Mouse (Mus musculus) spleen, postnatal 10 days (tissue): Measurements from ENCODE around the gene Tenm3.

ENCODE experiments used
- DNase-seq, 2 experiments: peaks; one replicate each; pipeline ENCODE4 v3.0.0; 2021 to 2022; ENCODE audit warnings: low spot score in 2 of 2

The Tenm3 gene

DNA sequence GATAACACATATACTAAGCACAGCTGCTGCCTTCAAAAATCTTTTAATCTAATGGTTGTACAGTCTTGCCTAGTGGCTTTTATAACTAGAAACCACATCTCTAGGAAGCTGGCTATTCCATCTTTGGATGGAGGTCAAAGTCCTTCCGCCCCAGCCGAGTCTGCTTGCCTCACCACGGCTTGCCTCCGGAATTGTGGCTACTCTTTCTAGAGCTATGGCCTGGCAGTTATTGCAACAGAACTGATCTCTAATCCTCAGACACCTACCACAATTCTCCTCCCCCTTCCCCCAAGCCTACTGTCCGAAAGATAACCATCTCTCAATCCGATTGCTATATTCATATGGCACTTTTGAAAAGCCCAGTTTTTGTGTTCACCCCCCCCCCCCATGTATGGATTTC, 101.0 kb downstream of the Tenm3 start:
- no peak for DNase-seq

DNA sequence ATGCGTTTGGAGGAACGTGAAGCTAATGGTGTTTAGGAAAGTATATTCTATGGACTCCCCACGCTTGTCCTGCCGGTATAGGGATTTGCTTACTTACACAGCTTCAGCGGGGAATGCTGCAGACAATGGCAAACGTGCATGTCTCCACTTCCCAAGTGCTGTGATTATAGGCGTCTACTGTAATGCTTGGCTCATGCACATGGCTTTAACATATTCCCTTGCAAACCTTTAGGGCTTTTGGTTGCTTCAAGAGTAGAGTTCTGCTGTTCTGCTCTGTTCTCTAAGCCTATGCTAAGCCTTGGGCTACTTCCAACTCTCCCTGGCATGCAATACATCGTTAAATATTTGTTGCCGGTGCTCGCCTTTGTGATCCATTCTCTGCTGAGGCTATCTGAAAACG, 102.8 kb downstream of the Tenm3 start:
- DNase-seq: no peak

DNA sequence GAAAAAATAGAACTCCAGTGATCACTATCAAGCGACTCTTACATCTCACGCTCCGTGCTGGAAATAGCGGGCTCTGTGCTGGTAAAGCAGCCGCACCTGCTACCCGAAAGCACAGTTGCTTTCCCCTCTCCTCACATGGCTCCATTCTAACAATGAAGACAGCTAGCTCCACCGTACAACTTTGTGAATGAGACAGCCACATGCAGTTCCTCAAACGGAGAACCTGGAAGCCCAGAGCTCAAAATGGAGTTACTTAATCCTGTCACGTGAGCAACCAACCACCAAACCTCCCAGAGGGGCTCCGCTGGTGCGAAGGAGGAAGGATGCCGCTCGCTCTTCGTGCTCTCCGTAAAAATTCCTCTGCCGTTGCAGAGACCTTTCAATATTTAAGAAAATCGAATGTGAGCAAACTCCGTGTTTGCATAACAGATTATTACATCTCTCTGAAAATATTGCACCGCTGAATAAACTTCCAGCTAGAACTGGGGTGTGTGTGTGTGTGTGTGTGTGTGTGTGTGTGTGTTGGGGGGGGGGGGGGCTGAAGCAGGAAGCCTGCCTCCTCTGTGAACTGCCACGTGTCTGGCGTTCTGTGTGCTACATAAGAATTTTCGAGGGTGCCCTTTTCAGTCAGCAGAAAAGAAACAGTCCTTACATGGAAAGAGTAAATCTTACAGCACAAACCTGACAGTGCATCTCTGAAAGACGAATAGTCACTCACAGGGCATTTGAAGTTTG, 103.4 kb downstream of the Tenm3 start:
- no peak for DNase-seq

DNA sequence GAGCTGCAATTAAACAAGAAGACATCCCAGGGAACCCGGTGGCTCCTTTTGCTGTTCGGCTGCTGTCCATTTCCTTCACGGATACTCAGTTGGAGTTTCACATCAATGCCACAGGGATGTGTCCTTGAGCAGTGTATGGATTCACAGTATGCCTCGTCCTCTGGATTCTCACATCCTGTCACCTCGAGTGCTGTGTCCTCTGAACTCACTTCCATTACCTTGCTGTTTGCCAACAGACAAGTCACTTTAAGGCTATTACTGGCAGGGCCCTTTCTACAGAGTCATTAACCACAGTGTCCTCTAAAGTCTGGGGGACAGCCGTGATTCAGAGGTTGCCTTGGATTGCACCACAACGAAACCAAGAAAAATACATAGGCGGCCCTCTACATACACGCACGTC, 110.0 kb downstream of the Tenm3 start:
- no peak for DNase-seq

DNA sequence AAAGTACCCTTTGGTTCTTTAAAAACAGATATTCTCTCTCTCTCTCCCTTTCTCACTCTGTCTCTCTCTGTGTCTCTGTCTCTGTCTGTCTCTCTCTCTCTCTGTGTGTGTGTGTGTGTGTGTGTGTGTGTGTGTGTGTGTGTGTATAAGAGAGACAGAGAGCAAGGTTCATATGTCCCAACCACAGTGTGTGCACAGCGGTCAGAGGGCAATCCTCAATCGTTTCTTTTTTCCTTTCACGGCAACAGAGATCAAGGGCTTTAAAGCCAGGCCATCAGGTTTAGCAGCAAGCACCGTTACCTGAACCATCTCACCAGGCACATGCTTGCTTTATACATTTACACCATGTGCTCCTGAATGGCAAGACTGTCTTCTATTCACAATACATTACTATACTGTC, 110.7 kb downstream of the Tenm3 start:
- DNase-seq: no peak

DNA sequence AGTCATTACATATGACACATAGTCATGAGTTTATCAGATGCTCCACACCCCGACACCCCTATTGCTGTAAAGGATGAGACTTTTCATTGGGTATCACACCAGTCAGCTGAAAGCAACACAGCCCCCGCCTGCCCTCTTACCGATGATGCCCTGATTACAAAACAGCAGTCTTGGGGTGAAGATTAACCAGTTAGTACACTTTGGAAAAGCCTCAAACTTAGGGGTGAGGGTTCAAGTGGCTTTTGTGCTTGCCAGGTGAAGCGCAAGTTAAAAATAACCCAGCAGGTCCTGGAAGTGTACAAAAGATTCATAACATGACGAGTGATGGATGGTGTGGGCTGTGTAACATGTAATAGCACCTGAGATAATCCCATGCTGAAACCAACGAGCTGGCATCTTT, 113.0 kb downstream of the Tenm3 start:
- DNase-seq: no peak

DNA sequence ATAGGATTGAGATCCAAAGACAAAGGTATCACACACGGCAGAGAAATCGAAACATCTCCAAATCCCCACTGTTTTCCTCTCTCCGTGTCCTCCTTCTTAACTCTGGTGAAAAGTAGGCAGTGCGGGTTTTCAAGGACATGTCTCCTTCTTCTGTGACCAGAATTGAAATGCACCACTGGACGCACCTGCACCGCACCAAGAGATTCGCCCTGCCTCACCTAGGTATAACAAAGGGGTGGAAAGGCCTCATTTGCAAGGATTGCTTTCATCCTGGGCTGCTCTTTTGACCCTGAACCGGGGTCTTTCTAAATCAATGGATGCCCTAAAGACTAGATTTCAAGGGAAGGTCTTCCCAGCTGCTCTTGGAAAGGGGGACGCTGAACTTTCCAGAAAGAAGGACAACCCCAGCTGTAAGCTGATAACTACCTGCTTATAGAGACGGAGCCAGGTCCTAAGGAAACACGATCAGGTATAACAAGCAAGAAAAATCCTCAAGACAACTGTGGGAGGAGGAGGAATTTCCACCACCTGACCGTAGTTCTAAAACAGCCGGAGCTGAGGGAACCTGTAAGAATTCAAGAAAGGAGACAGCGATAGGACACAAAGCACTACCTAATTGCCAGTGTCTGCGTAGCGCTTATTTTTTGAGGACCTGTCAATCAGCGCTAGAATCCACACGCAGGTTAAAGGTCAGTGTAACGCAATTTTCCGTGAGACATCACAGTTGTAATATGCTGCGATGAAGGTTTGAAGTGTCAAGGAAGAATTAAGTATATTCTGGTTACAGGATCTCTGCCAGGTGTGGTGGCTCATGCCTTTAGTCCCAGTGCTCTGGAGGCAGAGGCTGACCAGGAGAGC, 114.7 kb downstream of the Tenm3 start:
- DNase-seq: no peak

DNA sequence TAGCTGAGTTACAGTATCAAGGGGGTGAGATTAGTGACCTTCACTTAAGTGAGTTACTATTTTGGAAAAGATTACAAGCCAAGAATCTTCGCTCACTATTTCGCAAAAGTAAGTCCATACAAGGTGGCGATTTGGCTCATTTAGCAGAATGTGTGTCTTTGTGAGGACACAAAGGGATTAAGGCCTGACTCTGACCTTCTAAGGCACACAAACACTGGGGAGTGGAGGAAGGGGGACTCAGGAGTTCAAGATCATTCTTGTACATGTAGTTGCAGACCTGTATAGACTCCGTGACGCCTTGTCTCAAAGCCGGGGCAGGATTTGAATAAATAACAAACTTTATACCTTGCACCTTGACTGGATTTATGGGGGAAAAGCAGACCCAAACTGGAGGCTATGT, 115.7 kb downstream of the Tenm3 start:
- no peak for DNase-seq

DNA sequence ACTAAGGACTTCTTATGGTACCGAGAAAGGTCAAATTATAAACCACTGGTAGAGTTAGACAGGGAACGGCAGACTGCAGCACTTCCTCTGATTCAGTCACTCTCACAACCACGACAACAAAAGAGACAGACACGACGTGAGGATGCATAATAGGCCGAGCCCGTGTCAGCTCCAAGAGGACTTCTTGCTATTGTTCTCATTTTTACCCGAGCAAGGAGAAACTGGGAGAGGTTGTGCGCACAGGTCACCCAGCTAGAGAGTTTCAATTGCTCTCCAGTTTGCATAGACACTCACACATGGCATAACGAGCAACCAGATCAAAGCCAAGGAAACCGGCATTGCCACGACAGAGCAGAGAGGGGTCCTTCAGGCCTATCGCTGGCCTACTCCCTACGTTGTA, 121.0 kb downstream of the Tenm3 start:
- no peak for DNase-seq

DNA sequence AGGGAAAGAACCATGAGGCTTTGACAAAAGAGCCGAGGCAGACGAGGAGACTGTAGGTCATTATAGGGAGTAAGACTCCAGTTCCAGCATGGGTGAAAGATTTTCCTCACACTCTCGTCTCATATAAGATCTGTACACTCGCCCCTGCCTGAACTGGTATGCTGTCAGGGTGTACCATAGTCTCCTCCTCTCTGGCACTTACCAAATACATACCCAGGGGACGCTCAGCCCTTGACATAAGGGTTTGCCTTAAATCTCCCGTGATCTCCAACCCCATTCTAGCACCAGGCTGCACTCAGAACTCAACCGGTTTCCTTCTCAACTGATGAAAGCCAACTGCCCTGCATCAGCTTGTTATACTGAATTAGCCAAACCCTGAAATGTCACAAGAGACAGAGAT, 121.4 kb downstream of the Tenm3 start:
- DNase-seq: no peak

DNA sequence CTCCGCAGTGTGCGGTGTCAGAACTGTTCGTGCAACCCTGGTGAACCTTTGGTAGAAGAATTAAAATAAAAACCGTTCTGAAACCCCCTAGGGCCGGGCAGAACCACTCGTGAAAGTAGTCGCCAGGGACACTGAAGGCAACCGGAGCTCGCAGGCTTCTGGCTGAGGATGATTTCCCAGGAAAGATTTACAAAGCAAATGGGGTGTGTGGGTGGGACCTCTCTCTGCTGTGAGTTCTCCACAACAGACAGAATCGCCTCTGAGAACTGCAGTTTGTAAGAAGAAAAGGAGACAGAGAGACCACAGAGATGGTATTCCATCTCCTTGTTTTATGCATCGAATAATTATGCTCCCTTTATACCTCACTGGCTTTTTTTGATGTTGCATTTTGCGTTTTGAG, 122.4 kb downstream of the Tenm3 start:
- DNase-seq: no peak

DNA sequence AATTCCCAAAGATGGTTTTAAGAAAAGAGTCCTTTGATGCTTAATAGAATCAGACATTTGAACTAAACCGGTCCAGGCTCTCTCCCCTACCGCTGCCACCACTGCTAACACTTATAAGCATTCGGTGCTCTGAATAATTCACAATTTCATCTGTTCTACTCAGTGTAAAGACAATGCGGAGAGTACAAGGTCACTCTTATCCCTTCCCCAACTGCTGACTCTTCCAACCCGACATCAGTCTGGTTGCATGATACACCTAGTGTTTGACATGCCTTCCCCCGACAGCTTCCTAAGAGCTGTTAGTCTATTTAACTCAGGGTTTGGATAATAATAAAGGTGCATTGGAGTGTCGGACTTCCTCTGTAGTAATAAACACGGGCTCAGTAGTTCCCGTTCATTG, 128.1 kb downstream of the Tenm3 start:
- no peak for DNase-seq

DNA sequence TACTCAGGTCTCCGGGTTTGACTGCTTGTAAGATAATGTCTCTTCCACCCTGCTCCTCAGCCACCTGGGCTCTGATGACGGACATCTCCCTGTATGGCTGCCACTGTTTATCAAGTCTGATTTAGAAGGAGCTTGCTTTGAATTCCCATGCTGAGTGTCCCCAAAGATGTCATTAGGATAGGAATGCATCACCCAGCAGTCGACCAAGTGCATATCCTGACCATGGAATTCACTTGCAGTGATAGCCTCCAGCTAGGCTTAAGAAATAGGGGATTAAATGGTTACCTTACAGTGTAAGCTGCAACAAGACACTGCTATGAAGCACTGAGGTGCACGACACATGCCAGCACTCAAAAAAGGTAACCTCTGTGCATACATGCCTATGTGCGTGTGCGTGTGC, 137.1 kb downstream of the Tenm3 start:
- no peak for DNase-seq

DNA sequence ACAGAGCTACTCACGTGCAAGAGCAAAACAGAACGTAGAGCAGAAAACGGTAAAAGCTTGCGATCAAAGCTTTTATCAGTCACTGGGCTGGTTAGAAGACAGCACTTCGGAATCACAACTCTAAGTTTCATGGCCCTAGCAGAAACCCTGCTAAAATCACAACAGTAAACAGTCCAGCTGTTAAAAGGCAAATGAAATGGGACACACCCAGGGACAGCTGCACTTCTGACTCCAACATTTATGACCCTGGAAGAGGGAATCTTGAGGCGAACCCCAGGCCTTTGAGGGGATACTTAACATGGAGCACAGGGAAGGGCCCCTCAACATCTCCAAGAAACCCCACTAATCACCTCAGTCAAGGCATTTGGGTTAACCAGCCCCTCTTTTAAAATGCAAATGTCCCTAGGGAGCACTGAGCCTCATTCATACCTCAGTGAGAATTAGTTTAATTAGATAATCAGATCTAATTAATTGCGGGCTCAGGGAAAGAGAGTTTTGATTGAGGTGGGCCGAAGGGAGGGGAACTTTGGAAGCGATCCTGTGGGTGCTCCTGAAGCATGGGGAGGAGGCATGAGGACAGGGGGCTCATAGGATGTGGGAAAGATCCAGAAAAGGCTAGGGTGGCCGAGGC, 138.8 kb downstream of the Tenm3 start:
- no peak for DNase-seq

DNA sequence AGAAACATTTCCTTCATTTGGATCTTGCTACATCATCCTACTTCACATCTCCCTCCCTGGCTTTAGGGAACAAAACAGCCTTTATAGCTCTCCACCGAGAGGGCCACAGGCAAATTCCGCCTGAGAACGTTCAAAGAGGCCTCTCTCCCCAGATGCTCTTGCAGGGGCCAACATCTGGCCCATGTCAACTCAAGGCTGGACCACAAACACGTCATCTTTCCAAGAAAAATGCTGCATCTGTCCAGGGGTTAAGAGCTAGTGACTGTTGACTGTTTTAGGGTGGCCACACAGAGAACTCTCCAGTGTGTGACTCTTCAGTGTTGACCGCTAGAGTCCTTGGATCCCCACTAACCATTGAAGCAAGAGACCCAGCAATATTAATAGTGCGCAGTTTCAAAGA, 139.3 kb downstream of the Tenm3 start:
- DNase-seq: no peak

DNA sequence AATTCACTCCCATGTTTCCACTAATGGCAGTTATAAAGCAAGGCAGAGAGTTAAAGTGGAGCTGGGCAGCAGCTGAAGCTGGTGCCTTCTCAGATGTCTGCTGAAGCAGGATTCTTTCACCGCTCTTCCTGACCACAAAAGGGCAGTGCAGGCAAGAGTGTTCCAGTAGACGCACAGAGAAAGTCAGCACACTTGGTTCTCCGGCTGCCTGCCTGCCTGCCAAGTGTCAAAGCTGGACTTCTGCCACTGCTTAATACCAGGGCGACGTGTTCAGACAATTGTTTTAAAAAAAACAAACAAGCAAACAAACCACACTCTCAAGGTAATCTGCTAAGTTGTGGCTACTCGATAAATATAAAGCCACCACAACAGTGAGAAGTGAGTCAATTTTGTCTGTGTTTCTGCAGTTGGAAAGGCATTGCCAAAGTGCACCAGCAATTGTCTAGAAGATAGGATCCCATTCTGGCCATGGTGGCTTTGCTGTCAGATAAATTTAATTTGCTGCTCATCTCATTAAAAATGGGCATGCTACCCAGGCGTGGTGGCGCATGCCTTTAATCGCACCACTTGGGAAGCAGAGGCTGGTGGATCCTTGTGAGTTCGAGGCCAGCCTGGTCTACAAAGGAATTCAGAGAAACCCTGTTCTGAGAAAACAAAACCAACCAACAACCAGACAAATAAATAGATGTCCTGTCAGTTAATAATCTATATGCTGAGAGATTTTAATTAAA, 152.9 kb downstream of the Tenm3 start:
- DNase-seq: no peak

DNA sequence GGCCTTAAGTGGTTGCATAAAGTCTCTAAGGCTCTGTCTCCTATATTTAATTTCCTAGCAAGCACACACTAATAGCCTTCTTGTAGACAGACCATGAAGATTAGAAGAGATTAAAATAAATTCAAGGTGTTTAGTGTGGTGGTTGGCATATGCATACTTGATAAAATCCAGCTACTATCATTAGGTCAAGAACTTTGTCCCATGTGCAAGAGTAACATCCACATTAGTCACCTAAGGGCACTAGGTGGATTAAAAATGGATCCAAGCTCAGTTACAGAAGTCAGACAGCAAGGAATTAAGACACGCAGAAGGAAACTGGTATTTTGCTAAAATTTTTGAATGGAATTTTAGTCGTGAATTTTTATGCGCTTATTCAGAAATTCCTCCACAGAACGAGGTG, 155.0 kb downstream of the Tenm3 start:
- DNase-seq: no peak

DNA sequence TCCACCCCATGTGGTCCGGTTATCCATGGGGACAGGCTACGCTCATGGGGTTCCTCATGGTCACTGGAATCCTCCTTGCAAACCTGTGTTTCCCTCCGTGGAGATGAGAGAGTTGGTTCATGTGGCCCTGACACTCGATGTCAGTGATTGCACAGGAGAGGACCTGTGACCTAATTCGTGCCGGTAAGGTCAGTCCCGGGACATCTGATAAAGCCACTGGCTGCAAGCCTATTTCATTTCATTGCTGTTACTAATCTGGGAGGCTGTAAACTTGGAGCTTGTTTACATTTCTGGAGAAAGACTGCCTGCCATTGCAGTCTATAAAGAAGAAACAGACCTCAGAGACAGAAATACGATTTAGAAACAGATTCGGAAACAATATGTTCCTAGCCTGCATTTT, 155.6 kb downstream of the Tenm3 start:
- DNase-seq: no peak

DNA sequence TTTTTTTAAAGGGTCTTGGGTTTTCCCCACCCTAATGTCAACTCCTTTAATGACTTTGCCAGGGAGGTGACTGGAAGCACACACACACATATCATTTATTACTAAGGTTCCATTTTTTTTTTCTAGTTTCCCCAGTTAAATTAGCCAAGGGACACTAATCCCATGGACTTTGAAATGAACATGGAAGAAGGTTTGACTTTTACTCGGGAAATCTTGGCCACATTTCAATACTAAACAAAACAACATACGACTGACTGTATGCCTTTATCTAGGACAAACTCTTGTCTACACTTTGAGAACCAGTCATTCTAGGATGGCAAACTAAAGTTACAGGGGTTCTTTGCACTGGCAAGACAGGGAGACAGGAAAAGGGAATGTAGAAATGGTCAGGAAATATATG, 170.3 kb downstream of the Tenm3 start:
- no peak for DNase-seq

DNA sequence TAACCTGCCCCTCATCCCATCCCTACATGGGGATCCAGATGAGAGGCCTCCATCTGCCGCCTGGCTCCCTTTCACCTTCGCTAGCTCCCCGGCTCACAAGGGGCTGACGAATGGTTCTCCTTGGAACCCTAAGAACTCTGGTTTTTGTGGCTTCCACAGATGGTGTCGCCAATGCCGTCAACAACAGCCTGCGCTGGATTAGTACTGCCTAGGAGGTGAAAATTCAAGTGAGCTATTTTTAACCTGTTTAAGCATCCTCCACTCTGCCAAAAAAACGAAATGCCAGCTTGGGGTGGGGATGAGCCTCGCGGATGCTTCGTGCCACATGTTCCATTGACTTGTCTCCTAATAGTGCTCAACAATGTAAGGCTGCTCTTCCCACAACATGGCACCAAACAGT, 171.3 kb downstream of the Tenm3 start:
- DNase-seq: no peak

DNA sequence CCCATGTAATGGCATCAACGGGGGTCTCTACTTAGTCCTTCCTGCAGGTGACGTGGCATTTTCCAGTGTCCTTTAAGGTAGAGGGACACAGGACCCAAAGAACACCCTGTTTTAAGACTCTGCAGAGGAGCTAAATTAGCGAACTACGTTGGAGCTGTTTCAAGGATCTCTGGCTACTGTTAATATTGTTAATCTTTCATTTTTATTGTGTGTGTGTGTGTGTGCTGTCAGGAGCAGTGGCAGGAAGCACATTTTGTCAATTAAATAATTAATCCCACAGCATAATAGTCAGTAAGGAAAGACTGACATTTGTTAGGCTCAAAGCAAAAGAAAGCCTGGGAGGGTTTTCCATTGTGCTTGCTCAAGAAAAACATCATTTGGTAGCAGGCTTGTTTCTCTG, 172.4 kb downstream of the Tenm3 start:
- DNase-seq: no peak

DNA sequence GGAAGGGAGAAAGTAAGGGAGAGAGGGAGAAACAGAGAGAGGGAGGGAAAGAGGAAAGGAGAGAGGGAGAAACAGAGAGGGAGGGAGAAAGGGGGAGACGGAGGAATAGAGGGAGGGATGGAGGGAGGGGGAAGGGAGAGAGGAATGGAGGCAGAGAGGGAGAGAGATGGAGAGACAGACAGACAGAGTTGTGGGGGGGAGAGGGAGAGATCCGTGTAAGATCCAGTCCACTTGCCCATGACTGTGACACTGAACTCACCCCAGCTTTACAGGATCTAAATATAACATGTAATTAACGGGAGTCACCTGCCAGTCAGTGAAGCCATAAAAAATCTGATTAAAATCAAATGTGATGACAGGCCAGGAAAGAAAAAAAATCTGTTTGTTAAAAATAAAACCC, 172.9 kb downstream of the Tenm3 start:
- no peak for DNase-seq
